Mouse (Mus musculus) gastrocnemius, adult 8-10 months (tissue): ENCODE results near the gene Hapln1. TPM values are rescaled to one million over a fixed set of nuclear protein-coding genes. Genes with fewer than 3 reads are reported as not detected.

Source experiments
- DNase-seq, 2 experiments: peaks; one replicate each; pipeline ENCODE4 v3.0.0; 2022; ENCODE audit warnings: low spot score in 2 of 2
- total RNA-seq, 4 experiments: library from RNA; stranded (reverse); gene quantifications; 2 replicates each; pipeline ENCODE4 v1.2.4; 2022

Hapln1 gene
- total RNA-seq: under 1 TPM in 1 of 4 experiments, not detected in 3; 0.07 TPM

DNA sequence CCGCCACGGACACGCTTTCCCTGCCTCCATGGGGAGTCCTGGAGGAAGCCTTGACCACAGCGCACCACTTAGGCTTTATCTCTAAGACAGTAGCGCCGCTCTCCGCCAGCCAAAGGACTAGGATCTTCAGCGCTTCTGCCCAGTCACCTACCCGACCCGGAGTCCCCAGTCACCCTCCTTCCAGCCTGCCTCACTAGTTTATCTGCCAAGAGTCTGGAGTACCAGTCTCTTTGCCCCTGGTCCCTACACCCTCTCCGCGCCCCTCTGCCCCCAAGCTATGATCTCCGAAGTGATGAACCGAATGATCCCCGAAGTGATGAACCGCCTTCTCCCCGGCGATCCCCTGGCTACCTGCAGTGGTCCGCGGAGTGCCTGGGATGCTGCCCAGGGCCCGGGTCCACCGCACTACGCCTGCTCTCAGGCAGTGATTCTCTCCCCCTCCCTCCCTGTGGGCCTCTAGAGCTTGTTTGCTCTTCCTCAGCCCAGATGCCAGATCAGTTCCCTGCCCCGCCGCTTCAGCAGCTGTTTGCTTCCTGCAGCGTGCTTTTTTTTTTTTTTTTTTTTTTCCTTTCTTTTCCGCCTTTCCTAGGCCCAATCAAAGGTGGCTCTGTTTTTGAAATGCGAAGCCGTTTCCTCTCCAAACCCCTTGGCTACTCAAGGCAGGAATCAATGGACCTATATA, at the start of gene Hapln1:
Gene Hapln1 (plus strand): TSS at position 592 of the 682 bp plus-strand sequence.
- DNase-seq: no peak

- DNase-seq: no peak
Measured at GRCm38 (mm10) chr13:89493169-89493568, 46.4 kb upstream of the Hapln1 start.

DNA sequence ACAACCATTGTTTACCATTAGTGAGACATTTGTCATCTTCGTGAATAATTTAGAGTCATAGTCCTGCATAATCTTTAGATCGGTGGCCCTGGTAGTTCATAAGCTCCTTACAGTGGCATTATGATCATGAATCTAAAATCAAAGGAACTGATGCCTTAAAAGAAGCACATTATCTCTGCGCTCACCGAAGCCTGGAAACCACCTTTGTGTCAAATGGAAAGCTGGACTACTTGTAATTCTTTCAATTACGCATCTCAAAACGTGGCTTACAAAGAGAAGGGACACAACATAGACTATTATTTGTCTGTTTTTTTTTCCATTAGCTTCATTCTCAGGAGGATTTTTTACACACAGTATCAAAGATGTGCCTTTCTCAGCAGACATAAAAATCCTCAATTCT, 45.9 kb upstream of the Hapln1 start:
- no peak for DNase-seq

DNA sequence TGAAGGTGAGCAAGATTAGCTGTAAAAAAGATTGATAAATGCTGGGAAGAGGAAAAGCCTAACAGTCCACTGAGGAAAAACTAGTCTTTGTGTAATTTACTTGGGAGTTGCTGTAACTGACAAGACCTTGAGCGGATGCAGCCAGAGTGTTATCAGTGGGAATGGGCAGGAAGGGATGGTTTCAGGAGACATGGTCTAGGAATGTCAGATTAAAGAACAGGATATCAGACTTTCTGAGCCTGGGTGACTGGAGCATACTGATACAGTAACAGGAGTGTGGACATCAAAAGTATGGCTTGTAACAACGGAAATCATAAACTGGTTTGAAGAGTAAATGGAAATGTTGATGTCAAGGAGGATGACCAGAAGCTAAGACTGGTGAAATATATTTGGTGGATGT, 43.0 kb upstream of the Hapln1 start:
- DNase-seq: no peak

GRCm38 (mm10) chr13:89499419-89499818, 40.2 kb upstream of the Hapln1 start:
- DNase-seq: no peak

DNA sequence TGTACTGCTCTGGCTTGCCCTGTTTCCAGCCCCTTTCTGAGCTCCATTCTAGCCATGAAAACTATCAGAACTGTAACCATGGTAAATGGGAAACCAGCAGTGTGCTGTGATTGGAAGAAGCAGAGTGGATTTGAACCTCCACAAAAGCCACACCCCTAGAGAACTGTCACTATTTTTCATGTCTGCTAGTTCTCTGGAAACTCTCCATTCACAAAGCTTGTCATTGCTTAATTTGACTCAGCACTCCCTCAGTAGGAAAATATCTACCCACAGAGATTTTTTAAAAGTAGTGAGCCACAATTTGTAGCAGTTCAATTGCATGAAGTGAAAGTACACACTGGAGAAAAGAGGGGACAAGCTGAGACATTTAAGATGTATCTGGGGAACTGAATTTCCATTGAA, 18.1 kb upstream of the Hapln1 start:
- no peak for DNase-seq

- no peak for DNase-seq
Measured at GRCm38 (mm10) chr13:89528716-89529115, 10.9 kb upstream of the Hapln1 start.

DNA sequence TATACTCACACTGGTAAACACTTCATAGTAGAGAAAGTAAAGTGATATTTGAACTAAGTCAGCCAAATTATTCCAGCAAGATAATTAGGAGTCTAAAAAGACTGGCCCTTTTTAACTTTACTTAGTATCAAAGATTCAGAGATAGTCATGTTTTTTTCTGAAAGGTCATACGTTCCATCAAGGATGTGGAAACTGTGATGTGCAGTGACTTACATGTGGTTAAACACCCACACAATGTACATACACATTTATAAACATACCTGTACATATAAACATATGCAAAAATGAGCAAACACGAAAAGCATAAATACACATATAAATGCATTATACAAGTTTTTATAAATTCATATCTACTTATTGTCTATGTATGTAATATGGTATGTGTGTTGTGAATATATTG, 9.2 kb upstream of the Hapln1 start:
- no peak for DNase-seq

DNA sequence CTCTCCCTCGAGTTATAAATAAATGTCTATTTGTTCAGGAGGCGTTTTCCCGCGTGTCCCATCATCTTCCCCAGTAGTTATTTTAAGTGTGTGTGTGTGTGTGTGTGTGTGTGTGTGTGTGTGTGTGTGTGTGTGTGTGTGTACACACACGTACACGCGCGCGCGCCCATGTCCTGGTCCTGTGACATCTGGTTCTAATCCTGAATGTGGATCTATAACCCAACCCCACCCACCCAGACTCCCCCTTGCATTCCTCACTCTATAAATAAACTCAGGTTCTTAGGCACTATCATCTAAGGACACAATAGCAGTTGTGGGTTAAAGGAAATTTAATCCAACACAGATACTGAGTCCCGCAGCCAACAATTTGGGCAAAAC, 280 bp downstream of the Hapln1 start:
- no peak for DNase-seq

- no peak for DNase-seq
Measured at GRCm38 (mm10) chr13:89540301-89540982, 846 bp downstream of the Hapln1 start.

GRCm38 (mm10) chr13:89543003-89543402, 3.4 kb downstream of the Hapln1 start:
- no peak for DNase-seq

GRCm38 (mm10) chr13:89548203-89548740, 8.7 kb downstream of the Hapln1 start:
- no peak for DNase-seq

- DNase-seq: no peak
Measured at GRCm38 (mm10) chr13:89549507-89549906, 9.9 kb downstream of the Hapln1 start.

- DNase-seq: no peak
Measured at GRCm38 (mm10) chr13:89551502-89551901, 11.9 kb downstream of the Hapln1 start.

DNA sequence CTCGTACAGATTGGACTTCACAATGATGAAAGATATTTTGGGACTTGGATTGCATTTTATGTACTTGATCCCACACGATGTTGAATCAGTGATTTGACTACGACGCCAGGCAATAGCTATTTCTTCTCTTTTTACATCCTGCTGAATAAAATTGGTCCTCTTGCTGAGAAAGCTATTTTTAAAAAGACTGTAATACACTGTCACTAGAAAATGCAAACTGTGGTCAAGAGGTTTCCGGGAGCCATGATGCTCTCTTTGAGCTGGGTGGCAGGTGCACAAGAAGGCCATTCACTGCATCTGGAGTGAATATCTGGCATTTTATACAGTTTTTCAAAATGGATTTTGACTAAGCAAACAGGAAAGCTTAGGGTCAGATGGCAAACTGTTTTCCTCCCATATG, 24.9 kb downstream of the Hapln1 start:
- DNase-seq: no peak

DNA sequence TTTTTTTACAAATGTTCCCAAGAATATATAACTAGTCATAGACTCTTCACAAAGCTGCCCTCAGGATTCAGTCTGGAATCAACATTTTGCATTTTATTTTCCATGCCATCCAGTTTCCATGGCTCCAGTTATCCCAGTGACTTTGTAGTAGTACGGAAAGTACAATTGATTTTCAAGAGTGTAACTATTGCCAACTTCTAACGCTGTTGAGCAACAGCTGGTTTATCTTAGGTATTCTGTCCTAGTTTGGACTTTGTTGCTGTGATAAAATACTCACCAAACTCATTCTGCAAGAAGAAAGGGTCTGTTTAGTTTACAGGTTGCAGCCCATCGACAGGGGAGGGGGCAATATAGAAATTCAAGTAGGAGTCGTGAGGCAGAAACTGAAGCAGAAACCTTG, 26.7 kb downstream of the Hapln1 start:
- DNase-seq: no peak

- no peak for DNase-seq
Measured at GRCm38 (mm10) chr13:89579115-89579514, 39.5 kb downstream of the Hapln1 start.

DNA sequence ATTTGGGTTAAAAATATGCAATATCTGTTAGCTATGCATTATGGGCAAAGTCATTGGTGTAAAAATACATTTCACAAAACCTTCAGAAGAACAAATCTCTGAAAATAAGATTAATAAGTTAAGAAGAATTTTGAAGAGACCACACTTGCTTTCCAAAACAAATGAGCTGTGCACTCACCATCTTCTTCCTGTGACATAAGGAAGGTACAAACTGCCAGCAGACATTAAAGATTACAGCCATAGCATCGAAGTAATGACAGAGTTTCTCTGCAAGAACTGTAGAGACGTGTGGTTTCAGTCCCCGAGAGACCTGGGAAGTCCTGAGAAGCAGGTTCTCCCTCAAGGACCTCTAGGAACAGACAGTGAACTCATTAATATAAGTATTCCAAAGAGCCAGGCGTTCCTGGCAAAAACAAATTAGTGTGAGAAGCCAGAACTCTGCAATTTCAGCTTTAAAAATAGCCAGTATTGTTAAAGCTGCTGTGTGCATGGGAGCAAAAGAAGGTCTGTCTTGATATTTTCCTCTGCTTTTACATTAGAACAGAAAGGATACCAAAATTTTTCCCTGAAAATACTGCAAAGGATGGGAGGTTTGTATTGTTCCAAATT, 43.6 kb downstream of the Hapln1 start:
- DNase-seq: no peak

GRCm38 (mm10) chr13:89583747-89584738, 44.4 kb downstream of the Hapln1 start:
- DNase-seq: no peak

GRCm38 (mm10) chr13:89585144-89585543, 45.5 kb downstream of the Hapln1 start:
- DNase-seq: no peak

GRCm38 (mm10) chr13:89595105-89595504, 55.5 kb downstream of the Hapln1 start:
- no peak for DNase-seq
